Mouse (Mus musculus): ENCODE data around the gene Amer3.
"Not testable (repeated sequence)": the region's sequence is repeated elsewhere in the genome, so short reads cannot be mapped to it uniquely, and the experiment has no call there.

Amer3 gene

GRCm38 (mm10) chr1:34601323-34602047 is 22.0 kb downstream of the Amer3 start:
- DNase-seq (ENCODE audit: low spot score) = no peak

- peak; percentile 82 for DNase-seq (ENCODE audit: low spot score)
Measured at GRCm38 (mm10) chr1:34602363-34602762, 22.9 kb downstream of the Amer3 start.

GRCm38 (mm10) chr1:34613801-34614200 is 34.3 kb downstream of the Amer3 start:
- DNase-seq (ENCODE audit: low spot score) = no peak

GRCm38 (mm10) chr1:34620116-34620515 is 40.7 kb downstream of the Amer3 start:
- DNase-seq (ENCODE audit: low spot score) = not testable (repeated sequence)

- DNase-seq (ENCODE audit: low spot score) = not testable (repeated sequence)
Measured at GRCm38 (mm10) chr1:34620761-34621160, 41.3 kb downstream of the Amer3 start.

- DNase-seq (ENCODE audit: low spot score) = no peak
Measured at GRCm38 (mm10) chr1:34635711-34636110, 56.3 kb downstream of the Amer3 start.

Data from adipocyte (in vitro differentiated cells).